Mouse (Mus musculus): ENCODE measurements around the gene Cntd1.
"Not testable (repeated sequence)": the region's sequence is repeated elsewhere in the genome, so short reads cannot be mapped to it uniquely, and the experiment has no call there.

Gene Cntd1

DNA sequence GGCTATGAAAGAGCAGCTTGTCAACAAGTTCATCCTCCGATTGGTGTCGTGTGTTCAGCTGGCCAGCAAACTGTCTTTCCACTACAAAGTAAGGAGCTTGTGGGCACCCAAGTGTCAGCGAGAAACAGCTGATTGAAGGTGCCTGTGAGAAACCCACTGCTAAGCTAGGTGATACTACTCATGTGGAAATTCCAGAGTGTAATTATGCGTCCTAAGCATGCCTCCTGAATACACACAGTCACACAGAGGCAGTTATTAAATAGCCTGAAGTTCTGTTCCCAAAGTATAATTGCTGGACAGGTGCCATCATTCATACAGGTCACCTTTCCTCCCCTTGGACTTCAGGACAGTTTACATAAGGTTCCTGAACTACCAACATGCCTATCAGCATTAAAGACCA, 5.0 kb downstream of the Cntd1 start:
- DNase-seq (ENCODE audit: low spot score in 2 of 2): no peak

DNA sequence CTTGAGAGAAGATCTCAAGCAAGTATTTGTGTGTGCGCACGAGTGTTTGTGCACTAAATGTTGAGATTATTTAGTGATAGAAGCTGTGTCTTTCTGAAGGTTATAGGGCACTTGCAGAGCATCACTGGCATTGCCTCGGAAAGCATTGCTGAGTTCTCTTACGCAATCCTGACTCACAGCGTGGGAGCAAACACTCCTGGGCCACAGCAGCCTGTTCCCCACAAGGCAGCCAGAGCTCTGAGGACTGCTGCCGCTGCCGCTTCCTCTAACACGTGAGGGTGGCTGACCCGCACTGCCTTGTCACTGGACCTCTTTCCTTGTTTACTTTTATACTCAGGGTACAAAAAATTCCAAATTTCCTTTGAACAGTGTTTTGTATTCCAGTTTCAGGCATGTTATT, 8.5 kb downstream of the Cntd1 start:
- DNase-seq (ENCODE audit: low spot score in 2 of 2): no peak

DNA sequence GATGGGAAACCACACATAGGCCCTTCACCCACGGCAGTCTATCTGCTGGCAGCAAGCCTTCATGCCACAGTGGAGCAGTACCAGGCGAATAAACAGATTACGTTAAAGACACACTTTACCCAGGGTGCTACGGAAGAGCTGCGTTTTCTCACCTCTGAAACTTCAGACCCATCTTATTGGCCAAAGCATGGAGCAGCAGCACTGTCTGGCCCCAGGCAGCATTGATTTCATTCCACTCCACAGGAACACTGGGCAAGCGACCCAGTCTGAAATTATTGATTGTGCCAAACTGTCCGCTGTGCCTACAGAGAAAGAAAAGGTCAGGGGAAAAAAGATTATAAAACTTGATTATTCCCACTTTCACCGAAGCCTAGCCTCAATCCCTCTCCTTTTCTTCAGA, 12.4 kb downstream of the Cntd1 start:
- no peak for DNase-seq (ENCODE audit: low spot score in 2 of 2)

DNA sequence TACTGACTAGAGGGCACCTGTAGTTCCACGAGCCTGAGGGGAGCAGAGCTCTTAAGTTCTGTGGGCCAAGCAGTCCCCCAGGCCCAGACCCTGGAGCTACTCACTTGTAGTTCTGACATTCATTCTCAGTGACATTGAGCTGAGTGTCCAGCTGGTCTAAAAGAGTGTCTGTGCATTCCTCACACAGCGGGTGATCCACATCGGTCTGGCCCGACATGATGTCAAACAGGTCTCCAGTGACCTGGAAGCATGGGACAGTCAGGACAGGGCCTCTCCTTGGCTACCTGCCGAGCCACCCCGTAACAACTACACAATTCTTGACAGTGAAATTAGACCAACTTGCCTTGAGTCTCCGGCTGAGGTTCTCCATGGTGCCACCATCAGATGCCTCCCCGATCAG, 16.4 kb downstream of the Cntd1 start:
- no peak for DNase-seq (ENCODE audit: low spot score in 2 of 2)

DNA sequence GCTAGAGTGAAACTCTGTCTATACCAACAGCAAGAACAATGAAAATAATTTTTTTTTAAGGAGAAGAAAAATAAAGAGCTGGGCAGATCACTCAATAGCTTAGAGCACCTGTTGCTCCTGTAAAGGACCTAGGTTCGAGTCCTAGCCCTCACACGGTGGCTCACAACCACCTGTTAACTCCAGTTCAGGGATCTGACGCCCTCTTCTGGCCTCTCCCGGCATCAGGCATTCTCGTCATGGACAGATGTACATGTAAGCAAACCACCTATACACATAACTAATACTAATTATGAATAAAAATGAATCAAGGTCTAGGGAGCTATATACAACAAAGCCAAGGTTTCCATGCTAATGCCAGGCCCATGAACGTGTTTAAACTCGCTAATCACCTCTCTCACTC, 22.1 kb downstream of the Cntd1 start:
- no peak for DNase-seq (ENCODE audit: low spot score in 2 of 2)

DNA sequence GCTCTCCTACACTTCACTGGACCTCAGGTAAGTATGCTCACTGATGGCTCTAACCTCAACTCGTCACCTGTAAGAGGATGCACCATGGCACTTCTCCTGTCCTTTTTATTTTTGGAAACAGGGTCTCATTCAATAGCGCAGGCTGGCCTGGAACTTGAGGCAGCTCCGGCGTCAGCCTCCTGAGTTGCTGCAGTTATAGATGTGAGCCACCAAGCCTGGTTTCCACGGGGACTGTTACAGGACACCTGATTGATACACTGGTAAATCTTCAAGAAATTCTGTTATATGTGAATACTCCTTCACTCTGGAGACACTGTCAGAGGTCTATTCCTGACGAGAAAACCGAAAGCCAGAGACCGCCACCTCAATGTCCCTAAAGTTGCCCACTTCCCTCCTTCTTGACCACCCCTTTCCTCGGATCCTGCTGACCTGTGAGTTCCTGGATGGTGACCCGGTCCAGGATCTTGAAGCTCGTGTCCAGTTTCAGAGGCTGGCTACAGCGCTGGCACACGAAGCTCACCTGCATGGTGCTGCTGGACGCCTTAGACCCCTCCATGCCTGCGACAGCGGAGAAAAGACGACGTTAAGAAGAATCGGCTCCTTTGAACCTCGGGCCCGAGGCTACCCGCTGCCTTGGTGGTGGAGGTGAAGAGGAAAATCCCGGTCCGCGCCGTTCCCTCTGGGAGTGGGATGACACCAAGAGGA, 22.6 kb downstream of the Cntd1 start:
- DNase-seq (ENCODE audit: low spot score in 2 of 2): no peak

DNA sequence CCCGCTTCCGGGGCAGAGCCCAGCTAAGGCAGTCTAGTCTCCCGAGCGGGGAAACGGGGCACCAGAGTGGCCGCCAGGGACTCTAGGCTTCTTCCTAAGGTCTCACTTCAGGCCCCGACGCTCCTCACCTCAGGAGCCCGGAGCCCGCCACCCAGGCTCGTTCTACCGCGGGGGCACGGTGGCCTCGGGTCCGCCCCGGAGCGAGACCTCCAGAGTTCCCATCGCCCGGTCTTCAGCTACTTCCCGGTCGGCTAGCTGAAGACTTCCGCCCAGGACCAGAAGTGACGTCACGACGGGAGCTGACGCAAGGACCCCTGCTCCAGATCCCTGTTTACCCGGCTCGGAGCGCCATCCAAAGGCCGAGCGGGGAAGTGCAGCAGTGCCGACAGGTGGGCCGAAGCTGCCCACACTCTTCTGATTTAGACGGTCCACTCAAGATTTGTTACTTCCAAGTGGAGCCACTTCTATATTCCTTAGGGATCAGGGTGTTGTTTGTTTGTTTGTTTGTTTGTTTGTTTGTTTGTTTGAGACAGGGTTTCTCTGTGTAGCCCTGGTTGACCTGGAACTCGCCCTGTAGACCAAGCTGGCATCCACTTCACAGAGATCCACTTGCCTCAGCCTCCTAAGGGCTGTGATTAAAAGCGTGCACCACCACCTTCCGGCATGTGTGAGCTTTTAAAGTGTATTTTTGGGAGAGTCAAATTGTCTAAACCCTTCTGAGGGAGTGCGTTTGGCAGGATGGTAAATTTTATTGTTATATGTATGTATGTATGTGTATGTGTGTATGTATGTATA, 23.4 kb downstream of the Cntd1 start, which contains the start of gene Becn1:
Gene Becn1 (minus strand): TSS at position 283 of the 795 bp plus-strand sequence.
- DNase-seq (ENCODE audit: low spot score in 2 of 2): peak; percentile 90 to 97

DNA sequence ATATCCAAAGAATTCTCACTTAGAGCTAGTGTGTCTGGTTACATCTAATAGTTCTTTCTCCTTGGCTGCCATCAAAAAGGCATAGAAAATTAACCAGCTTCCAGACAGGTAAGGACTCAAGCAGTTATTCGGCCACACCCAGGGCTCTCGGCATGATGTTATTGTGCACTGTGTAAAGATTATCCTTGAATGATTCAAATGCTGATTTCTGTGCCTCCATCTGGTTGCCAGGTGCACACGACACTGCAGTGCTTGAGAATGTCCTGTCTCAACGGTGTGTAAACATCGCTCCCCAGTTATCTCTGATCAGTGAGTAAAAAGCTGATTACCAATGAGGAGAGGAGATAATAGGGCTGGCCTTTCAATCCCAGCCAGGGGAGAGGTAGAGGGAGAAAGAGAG, 28.9 kb downstream of the Cntd1 start:
- DNase-seq (ENCODE audit: low spot score in 2 of 2): no peak

DNA sequence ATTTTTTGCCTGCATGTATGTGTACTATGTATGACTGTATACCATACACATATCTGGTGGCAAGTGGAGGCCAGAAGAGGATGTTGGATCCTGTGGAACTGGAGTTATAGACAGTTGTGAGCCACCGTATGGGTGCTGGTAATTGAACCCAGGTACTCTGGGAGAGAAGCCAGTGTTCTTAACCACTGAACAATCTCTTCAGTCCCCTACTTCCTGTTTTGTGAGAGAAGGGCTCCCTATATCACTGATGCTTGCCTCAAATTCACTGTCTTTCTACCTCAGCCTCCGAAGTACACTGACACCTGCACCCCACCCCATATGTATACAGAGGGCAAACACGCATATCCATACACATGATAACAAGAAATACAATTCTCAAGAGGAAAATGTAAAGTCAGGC, 32.3 kb downstream of the Cntd1 start:
- no peak for DNase-seq (ENCODE audit: low spot score in 2 of 2)

DNA sequence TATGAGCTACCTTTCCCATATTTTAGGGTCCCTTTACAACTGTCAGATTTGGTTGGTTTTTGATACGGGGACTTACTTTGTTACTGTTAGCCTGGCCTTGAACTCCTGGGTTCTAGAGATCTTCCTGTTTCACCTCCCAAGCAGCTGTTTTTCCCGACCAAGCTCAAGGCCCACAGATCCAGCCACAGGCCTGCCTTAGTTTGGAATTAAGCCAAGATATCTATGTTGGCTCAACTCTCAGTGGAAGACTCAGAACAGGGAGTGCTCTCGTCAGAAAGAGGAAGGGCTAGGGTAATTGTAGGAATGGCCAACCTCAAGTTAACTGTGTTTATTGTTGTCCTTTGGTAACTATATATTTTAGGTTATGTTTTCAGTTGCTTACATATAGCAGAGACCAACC, 33.3 kb downstream of the Cntd1 start:
- no peak for DNase-seq (ENCODE audit: low spot score in 2 of 2)

DNA sequence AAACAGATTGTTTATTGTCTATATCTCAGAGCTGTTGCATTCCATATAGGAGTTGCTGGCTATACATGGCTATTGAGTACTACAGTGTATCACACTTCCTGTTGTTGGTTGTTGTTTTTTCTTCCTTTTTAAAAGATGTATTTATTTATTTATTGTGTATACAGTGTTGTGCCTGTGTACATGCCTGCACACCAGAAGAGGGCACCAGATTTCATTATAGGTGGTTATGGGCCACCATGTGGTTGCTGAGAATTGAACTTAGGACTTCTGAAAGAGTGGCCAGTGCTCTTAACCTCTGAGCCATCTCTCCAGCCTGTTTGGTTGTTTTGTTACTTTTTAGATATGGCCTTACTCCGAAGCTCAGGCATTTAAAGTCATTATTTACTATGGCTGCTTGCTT, 35.8 kb downstream of the Cntd1 start:
- no peak for DNase-seq (ENCODE audit: low spot score in 2 of 2)

DNA sequence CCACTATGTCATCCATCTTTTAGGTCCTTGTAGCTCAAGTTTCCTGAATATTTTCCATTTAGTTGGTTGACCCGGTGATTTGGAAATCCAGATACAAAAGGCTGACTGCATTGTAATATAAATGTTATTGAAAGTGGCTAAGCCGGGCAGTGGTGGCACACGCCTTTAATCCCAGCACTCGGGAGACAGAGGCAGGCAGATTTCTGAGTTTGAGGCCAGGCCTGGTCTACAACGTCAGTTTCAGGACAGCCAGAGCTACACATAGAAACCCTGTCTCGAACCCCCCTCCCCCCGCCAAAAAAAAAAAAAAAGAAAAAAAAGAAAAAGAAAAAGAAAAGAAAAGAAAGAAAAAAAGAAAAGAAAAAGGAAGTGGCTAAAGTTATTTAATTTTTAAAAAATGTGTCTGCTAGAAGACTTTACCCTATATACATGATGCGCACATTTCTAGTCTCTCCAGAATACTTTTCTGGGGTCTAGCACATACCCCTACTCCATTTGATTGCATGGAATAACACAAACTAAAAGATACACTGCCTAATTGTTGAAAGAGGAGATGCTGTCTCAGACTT, 36.4 kb downstream of the Cntd1 start:
- DNase-seq (ENCODE audit: low spot score in 2 of 2): no peak

DNA sequence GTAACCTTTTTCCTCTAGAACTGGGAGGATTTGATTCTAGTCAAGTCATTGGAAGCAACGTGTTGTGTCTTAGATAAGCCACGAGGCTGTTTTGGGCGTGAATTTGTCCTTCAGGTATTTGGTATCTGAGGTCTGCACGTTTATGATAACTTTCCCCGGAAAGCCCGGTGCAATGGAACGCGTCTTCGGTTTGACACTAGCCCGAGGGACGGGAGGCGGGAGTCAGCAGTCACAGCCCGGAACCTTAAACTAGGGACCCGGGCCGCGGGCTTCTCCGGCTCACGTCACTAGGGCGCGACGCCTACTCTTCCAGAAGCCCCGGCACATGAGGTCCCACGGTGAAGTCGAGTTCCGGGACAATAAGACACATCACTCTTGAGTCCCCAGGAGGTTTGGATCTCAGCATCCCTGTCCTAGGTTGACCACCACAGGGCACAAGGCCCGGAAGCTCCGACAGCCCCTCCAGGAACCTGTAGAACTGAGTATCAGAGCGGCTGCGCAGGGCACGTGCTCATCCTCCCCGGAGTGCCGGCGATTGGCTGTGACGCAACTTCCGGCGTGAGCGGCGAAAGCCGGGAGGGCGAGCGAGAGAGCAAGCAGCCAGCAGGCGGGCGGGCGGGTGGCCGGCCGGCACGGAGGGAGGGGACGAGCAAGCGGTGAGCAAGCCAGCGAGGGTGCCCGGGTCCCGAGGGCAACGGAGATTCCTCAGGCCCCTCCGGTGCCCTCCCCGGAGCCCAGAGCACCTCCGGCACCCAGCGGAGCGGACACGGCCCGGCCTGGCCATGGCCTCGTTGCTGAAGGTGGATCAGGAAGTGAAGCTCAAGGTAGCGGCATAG, 37.1 kb downstream of the Cntd1 start, which contains the start of gene Psme3:
Gene Psme3 (plus strand): TSS at position 549 of the 836 bp plus-strand sequence.
- DNase-seq (ENCODE audit: low spot score in 2 of 2): peak; percentile 89

DNA sequence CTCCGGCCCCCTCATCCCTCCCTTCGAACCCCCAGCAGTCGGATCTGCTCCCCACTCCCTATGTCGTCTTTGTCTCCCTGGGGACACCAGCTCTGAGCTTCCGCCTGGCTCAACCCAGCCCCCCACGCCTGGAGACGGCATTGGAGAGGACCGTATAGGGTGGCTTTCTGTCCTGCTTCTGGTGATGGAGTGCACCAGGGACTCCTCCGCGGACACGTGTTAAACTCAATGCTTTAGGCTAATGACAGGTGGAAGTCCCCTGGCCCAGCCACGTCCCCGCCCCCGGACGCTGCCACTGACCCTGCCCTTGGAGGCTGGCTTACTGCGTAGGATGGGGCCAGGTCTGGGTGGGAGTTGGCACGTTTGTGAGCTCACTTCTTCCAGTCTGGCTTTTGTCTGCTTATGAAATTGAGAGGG, 37.7 kb downstream of the Cntd1 start:
- DNase-seq (ENCODE audit: low spot score in 2 of 2): no peak

DNA sequence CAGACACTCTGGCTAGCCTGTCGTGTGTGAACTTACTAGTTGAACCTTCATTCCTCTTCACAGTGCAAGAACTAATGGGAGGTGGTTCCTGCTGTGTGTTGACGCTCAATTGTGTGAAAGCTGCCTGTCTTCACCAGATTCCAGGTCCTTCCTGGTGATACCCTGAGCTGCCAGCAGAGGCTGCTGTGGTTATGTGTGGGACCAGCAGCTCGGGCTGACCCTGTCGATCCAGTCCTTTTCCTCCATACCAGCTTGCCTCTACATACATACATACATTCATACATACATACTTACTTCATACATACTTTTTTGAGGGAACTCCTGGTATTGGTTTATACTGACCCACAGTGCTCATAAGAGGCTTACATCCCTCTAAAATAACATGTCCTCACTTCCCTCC, 44.8 kb downstream of the Cntd1 start:
- peak; percentile 54 to 58 for DNase-seq (ENCODE audit: low spot score in 2 of 2)

DNA sequence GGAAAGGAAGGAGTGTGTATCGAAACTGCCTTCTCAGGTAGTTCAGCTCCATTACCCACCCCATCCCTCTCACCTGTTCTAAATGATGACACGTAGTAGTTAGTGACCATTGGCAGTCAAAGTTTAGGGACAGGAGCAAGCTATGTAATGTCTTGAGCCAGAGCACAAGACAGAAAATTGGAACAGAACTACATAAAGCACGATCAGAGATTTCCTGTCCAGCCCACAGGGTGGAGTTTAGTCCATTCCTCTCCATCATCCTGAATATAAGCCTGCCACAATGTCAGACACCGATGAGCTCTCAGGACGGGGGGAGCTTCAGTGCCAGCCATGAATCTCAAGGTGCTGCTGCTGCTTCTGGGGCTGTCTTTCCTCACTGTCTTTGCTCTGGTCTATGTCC, 46.0 kb downstream of the Cntd1 start, which contains the start of gene Aoc2:
Gene Aoc2 (plus strand): TSS at position 301 of the 400 bp plus-strand sequence.
- no peak for DNase-seq (ENCODE audit: low spot score in 2 of 2)

DNA sequence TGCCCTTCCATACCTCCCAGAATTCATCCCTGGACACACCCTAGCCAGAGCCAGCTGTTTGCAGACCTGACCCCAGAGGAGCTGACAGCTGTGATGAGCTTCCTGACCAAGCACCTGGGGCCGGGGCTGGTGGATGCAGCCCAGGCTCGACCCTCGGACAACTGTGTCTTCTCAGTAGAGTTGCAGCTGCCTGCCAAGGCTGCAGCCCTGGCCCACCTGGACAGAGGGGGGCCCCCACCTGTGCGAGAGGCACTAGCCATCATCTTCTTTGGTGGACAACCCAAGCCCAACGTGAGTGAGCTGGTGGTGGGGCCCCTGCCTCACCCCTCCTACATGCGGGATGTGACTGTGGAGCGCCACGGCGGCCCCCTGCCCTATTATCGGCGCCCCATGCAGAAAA, 46.4 kb downstream of the Cntd1 start:
- not testable (repeated sequence) for DNase-seq (ENCODE audit: low spot score in 2 of 2)

DNA sequence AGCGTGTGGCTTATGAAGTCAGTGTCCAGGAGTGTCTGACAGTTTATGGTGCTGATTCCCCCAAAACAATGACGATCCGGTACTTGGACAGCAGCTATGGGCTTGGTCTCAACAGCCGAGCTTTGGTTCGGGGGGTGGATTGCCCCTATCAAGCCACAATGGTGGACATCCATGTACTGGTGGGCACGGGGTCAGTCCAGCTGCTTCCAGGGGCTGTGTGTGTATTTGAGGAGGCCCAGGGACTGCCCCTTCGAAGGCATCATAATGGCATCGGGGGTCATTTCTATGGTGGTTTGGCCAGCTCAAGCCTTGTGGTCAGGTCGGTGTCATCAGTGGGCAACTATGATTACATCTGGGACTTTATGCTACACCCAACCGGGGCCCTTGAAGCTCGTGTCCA, 47.3 kb downstream of the Cntd1 start:
- no peak for DNase-seq (ENCODE audit: low spot score in 2 of 2)

DNA sequence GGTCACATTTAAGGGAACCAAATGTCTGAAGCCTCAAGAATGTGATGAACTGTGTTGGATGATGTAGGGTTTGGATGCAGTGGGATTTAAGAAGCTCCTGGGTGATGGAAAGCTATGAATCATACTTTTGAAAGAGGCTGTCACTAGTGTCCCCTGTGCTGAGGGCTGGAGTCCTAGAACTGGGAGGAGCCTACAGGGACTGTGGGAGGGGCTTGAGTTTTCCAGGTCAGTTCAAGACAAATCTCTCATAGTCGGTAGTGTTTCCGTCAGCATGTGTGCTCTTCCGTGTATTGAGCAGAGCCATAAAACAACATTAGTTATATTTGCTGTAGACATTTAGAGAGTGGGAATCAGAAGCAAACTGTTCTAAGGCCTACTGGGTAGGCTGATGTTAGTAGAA, 48.5 kb downstream of the Cntd1 start:
- no peak for DNase-seq (ENCODE audit: low spot score in 2 of 2)

DNA sequence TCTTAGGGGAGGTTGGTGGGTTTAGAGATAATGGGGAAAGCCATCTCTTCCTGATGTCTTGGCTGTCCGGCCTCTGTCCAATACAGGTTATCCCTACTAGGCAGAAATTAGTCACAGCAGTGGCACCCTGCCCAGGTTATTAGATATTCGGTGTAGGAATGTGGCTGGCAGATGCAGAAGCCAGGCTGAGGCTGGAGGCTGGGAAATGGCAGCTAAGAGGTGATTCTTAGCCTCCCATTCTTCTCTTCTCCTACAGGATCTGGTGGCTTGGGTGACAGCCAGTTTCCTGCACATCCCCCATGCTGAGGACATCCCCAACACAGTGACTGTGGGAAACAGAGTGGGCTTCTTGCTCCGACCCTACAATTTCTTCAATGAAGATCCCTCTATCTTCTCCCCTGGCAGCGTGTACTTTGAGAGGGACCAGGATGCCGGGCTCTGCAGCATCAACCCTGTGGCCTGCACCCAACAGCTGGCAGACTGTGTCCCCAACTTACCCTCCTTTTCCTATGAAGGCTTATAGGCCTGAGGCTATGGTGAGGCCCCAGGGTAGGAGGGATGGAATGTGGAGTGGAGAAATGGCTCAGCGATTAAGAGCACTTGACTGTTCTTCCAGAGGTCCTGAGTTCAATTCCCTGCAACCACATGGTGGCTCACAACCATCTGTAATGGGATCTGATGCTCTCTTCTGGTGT, 50.3 kb downstream of the Cntd1 start:
- no peak for DNase-seq (ENCODE audit: low spot score in 2 of 2)

DNA sequence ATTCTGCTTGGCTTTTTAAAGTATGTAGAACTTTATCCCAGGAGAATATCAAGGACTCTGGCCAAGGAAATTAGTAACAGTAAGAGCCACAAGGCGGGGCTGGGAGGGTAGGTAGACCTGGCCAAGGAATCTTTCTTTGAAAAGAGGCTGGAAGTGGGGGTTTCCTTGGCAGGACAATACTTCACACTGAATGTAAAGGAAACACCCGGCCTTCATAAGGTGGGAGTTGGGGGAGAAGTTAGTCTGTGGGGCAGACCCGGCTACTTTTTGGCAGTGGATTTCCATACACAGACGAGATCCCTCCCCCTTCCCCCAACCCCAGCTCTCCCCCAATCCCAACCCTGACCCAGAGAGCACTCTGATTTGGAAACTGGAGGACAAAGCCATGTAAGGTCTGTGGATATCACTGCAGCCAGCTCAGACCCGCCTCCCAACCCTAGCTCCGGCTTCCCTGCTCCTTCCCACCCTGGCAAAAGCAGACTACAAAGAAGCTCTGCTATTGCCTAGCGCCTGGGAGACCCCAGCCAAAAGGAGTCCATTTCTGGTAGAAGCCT, 51.6 kb downstream of the Cntd1 start, which contains the start of gene Aoc3:
Gene Aoc3 (plus strand): TSS at position 235 of the 554 bp plus-strand sequence.
- no peak for DNase-seq (ENCODE audit: low spot score in 2 of 2)
